Mouse (Mus musculus): ENCODE data around the gene Ap3d1.

Ap3d1 gene

DNA sequence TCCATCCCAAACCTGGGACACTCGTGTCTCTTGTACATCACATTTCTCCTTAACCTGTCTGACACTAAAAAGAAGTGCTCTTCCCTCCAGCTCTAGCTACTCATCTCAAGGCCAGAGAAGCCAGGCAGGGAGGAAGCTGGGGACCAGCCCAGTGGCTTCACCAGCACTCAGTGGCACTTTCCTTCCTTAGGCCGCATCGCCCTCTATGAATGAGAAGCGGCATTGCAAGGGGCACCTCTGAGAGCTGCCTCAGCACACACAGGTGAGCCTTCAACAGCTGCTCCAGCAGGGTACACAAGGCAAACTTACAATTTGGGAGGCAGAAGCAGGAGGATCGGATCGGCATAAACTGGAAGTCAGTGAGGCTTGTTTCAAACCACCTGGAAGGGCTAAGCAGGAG, 57.9 kb downstream of the Ap3d1 start:
- in situ Hi-C loops (cut with MboI, MseI) = loop anchor here (5.0 kb wide), 1 partner anchor 107 kb away; the partner anchor contains the start of gene Klf16

DNA sequence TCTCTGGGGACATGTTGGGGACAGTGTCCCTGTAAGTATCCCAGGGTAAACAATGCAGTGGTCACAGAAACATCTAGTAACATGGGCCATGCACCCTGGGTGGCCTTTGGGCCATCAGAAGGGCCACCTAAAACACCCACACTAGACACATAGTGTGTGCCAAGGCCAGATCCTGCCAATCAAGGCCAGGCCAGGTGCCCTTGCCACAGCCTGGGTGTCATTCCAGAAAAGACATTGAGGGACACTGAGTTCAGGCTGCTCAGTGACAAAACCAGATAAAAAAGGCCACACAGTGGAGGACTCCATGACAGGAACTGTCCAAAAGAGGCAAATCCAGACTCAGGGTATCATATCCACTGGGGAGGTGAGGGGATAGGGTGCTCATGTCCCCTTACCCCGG, 58.4 kb downstream of the Ap3d1 start:
- in situ Hi-C loops (cut with MboI, MseI) = loop anchor here (5.0 kb wide), 1 partner anchor 106 kb away; the partner anchor contains the start of gene Klf16

DNA sequence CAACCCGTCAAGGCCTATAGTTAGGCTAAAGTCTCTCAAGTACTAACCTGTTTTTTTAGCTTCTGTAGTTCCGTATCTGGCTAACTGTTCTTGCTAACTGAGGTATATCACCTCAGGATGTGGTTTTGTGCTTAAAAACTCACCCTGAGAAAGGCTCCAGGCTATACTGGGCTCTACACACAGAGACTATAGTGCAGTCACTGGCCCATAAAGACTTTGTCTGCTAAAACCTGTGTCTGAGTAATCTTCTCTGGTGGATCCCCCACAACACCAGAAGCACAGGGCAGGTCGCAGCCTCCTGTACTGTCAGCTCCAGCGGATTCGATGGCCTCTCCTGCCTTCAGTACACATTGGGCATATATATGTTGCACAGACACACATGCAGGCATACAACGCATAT, 60.1 kb downstream of the Ap3d1 start:
- in situ Hi-C loops (cut with MboI, MseI) = loop anchor here (5.0 kb wide), 1 partner anchor 105 kb away; the partner anchor contains the start of gene Klf16

DNA sequence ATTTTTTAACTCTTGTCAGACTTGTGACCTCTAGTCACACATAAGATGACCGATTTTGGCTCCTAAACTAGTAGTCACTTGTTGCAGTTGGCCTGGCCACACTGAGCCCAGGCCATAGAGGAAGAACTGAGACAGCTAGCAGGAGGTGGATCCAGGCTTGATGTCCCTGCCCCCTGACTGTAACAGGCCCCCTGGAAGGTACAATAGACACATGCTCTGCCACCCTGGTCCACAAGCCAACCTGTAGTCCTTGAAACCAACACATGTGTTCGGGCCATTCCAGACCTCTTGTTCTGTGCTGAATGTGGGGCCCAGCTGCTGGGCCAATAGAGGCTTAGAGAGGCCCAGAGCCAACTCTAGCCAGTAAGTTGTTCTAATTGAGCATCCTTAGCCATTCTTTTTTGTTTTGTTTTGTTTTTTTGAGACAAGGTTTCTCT, 61.8 kb downstream of the Ap3d1 start:
- in situ Hi-C loops (cut with MboI, MseI) = loop anchor here (5.0 kb wide), 1 partner anchor 103 kb away; the partner anchor contains the start of gene Klf16

- in situ Hi-C loops (cut with MboI, MseI) = loop anchor here (5.0 kb wide), 1 partner anchor 102 kb away; the partner anchor contains the start of gene Klf16
Observed at GRCm38 (mm10) chr10:80679556-80680259, 62.4 kb downstream of the Ap3d1 start.

DNA sequence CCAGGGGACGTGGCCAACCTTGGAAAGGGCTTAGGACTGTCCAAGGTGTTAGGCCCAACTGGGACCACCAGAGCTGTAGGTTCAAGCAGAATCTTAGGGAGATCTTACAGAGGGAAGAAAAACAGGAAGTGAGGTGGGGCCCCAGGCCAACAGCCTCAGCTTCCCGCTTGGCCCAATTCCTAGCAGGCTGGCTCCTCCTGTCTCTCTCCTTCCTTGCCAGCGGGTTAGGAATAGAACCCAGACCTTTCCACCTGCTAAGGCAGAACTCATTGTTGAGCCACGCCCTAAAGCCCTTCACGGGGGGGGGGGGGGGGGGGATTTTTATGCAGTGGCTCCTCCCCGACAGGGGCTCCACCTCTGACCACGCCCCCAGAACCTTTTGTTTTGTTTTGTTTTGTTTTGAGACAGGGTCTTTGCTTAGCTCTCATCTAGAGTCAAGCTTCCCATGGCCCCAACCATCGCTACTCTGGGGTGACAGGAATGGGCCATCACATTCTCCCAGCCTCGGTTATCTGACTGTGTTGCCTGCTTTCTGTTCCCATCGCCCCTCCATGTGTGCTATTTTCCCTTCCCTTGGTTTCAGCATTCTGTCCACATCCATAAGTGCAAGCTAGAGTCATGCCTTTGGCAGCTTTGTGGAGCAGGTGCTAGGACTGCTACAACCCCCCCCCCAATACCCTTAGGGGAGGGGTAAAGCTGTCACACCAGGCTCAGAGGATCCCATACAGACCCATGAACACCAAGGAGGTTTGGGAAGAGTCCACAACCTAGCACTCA, 63.3 kb downstream of the Ap3d1 start:
- in situ Hi-C loops (cut with MboI, MseI) = no loop called here

- in situ Hi-C loops (cut with MboI, MseI) = no loop called here
Observed at GRCm38 (mm10) chr10:80677942-80678436, 64.1 kb downstream of the Ap3d1 start, which contains the start of gene Mknk2. Gene Mknk2 (minus strand): TSS chr10:80678112.

DNA sequence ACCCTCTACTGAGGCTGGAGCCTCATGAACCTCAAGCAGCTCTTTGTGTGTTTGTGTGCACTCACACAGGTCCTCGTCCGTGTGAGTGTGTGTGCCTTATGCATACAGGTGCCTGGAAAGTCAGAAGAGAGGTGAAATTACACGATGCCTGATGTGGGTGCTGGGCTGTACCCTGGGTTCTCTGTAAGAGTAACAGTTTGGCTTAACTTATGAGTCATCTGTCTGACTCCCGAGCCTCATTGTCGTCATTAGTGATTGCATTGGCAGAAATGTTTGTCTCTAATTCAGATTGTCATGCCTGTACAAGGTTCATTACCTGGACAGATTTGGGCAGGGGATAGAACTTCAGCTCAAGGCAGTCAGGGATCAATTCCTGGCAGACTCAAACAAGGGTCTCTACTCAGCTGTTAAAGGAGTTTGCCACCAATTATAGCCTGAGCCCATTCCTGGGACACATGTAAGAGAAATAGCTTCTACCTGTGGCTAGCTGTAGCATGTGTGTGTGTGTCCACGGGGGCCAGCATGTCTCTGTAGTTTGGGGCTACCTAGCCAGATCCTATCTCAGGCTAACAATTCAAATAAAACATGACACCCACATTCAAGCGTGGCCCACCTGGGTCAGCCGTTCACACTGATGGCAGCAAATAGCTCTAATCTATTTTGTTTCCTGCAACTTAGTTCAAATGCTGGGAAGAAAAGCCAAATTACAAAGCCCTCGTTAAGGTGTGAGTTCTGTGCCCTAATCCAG, 64.8 kb downstream of the Ap3d1 start:
- in situ Hi-C loops (cut with MboI, MseI) = no loop called here

- in situ Hi-C loops (cut with MboI, MseI) = no loop called here
Observed at GRCm38 (mm10) chr10:80676198-80676928, 65.7 kb downstream of the Ap3d1 start.

DNA sequence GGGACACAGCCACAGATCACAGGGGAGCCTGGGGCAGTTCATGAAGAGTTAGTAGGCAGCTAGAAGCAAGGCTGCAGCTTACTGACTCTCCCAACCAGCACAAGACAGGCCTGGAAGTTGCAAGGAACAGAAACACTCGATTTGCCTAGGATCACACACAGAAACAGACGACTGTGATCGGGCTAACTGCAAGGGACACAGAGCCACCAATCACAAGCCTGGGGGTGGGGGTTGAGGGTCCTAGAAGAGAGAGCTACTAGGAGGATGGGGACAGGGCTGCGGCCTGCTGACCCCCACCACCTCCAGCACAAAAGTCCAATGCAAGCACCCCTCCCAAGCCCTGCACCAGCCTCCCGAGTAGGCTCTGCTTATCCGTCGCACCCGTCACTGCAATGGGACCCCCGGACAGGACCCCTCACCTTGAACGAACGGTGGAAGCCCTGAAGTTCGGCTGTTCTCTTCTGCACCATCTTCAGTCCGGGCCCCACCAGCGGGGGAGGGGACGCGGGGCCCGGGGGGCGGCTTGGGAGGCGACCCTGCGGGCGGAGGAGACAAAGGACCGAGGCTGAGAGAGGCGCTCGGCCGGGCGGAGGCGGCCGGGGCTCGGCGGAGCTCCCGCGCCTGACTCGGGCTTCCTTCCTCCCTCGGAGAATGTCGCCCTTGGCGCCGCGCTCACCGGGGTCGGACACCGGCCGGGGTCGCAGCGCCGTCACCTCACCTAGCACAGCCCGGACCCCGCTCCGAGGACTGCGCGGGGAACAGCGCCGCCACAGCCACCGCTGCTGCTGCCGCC, 66.5 kb downstream of the Ap3d1 start:
- in situ Hi-C loops (cut with MboI, MseI) = no loop called here

GRCm38 (mm10) chr10:80674851-80675404, 67.1 kb downstream of the Ap3d1 start:
- in situ Hi-C loops (cut with MboI, MseI) = no loop called here

GRCm38 (mm10) chr10:80674161-80674711, 67.8 kb downstream of the Ap3d1 start:
- in situ Hi-C loops (cut with MboI, MseI) = no loop called here

DNA sequence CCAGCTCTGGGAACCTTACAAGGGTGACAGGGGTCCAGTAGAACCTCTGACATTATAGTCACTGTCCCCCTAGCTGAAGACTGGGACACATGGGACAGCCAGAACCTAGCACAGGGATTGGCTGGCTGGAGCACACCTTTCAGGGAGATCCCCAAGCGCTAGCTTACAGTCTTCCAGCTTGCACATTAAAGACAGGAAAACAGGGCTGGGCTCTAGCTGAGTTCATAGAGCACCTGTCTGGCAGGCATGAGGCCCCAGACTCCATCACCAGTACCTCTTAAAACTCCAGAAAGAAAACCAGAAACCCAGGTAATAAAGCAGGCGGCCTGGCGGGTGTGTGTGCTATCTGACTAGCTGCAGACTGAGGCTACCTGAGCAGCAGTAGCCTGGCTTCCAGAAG, 68.4 kb downstream of the Ap3d1 start:
- in situ Hi-C loops (cut with MboI, MseI) = no loop called here

DNA sequence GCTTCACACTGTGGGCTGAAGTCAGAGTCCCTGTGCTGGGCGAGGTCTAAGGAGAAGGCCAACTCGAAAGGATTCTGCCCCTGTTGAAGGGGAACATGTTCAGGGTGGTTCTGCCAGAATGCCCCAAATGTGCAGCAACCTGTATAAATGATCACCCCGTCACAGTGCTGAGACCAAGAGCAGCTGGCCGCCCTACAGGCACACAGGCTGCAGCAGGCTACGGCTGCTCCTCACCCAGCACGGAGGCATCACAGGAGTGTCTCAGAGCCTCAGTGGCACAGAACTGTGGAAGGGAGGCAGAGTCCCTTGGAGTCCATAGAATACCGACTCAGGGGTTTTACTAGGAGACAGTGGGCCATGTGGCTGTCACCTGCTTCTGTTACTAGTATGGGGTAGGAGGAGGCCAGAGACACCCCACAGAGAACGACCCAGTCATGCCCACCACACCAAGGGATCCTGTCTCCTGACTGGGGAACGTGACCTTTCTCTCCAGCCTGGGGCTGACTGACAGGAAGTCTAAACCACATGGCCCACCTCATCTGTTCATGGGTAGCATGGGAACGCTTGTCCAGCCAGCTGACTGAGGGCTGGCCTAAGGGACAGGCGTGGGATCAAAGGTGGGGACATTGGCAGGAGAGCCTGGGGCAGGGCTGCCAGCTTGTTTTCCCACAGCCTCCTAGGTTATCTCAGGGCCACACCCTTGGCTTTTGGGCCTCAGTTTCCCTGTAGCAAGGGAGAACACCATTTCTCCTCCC, 70.0 kb downstream of the Ap3d1 start:
- in situ Hi-C loops (cut with MboI, MseI) = no loop called here

DNA sequence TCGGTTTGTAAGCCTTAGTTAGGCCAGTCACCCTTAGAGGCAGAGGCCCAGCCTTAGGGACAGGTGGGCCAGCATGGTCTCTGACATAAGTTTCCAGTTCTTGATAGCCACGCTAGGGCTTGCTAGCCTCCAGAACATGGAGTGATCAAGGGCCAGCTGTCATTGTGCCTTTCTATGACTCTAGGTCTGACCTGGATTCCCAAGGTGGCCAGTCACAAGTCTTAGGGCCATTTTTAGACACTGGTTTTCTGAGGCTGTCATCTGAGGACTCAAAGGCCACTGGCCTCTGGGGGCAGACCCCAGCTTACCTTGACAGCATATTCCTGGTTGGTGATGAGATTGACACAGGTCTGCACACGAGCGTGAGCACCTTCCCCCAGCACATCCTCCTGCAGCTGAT, 70.8 kb downstream of the Ap3d1 start:
- in situ Hi-C loops (cut with MboI, MseI) = no loop called here

DNA sequence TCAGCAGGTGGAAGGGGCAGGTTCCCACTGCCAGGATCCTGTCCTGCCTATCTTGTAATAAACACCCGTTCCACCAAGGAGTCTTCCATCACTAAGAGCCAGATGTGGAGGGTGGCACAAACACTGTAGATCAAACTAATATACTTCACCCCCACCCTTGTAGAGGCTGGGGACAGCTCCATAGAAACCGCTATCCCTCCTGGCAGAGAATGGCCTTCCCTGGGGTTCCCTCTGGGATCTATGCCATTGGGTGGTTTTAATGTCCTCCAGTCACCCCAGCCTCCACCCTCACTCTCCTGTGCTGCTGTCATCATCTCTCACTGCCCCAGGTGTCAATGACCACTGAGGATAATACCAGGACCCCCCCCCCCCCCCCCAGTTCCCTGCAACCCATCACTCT, 71.5 kb downstream of the Ap3d1 start:
- in situ Hi-C loops (cut with MboI, MseI) = no loop called here

DNA sequence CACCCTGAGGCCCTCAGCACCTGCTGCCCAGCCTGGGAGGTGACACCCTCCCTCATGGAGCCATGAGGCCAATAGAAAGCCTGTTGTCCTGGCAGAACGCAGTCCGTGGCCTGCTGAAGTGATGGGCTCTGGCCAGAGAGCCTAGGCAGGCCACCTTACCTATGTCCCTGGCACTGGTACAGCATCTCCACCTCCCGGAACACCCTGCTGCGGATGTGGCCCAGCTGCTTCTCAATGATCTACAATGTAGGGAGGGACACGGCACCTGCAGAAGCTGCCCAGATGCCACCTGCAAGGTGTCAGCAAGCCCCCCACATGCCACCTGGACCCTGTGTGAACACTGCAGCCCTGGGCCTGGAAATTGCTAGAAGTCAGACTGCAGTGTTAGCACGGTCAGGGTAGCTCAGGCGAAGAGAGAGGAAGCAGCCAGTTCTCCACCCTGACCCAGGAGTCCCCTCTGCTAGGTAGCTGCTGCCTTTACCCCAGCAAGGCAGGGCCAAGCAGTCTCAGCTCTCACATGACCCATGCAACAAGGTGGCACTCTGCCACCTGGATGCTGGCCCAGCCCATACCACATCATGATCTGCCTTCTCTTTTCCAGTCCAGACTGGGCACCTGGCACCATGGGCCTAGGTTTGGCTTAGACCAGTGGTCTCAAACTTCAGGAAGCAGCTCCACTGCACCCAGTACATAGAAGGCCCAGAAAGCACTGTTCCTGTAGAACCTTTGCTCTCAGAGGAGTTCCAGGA, 72.2 kb downstream of the Ap3d1 start:
- in situ Hi-C loops (cut with MboI, MseI) = no loop called here

DNA sequence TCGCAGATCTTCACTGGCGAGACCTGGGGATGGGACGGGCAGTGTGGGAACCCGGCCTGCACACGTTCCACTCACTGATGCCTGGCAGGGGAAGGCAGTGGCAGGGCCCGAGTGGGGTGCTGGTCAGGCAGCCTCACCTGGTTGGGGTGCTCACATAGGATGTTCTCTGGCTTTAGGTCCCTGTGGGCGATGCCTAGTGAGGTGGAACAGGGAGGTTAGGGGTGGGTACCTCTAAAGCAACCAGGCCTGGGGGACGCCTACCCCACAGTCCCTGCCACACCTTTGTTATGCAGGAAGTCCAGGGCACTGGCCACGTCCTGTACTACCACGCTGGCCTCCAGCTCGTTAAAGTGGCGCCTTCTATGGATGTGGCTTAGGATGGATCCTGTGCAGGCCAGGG, 73.0 kb downstream of the Ap3d1 start:
- in situ Hi-C loops (cut with MboI, MseI) = no loop called here

Data from regulatory T cell (primary cell).